Mouse (Mus musculus) myocyte (in vitro differentiated cells): ENCODE data around the gene Ddx54.

Experiments
- E2F4 ChIP-seq: IDR thresholded peaks from one replicate; pipeline ENCODE4 v1.6.1; 2011; ENCODE audit warnings: mild to moderate bottlenecking, control low read depth, moderate library complexity; ENCODE audit not compliant: insufficient read depth
- MAX ChIP-seq: IDR thresholded peaks from one replicate; pipeline ENCODE4 v1.6.1; 2011; ENCODE audit warnings: low read depth, mild to moderate bottlenecking, control low read depth
- MYOD1 ChIP-seq, 3 experiments: IDR thresholded peaks; one replicate each; pipeline ENCODE4 v1.6.1; 2011; ENCODE audit warnings: control low read depth in 2 of 3, low read depth in 2 of 3, mild to moderate bottlenecking in 2 of 3, moderate library complexity in 1 of 3; ENCODE audit not compliant: insufficient read length in 2 of 3, control insufficient read depth in 1 of 3
- MYOG ChIP-seq, 3 experiments: IDR thresholded peaks; one replicate each; pipeline ENCODE4 v1.6.1; 2011; ENCODE audit warnings: control low read depth in 2 of 3, low read depth in 2 of 3, mild to moderate bottlenecking in 2 of 3; ENCODE audit not compliant: insufficient read length in 2 of 3, control insufficient read depth in 1 of 3, insufficient read depth in 1 of 3
- POLR2A ChIP-seq: IDR thresholded peaks from one replicate; pipeline ENCODE4 v1.6.1; 2011; ENCODE audit warnings: low read depth, mild to moderate bottlenecking, control low read depth, moderate library complexity; ENCODE audit not compliant: insufficient read length
- POLR2AphosphoS2 ChIP-seq: IDR thresholded peaks from one replicate; pipeline ENCODE4 v1.6.1; 2011; ENCODE audit warnings: low read depth, control low read depth; ENCODE audit not compliant: insufficient read length
- TCF12 ChIP-seq: IDR thresholded peaks from one replicate; pipeline ENCODE4 v1.6.1; 2011; ENCODE audit warnings: mild to moderate bottlenecking, control low read depth; ENCODE audit not compliant: poor library complexity, insufficient read depth, severe bottlenecking
- USF1 ChIP-seq: IDR thresholded peaks from one replicate; pipeline ENCODE4 v1.6.1; 2011; ENCODE audit warnings: low read depth, mild to moderate bottlenecking, control low read depth, moderate library complexity

DNA sequence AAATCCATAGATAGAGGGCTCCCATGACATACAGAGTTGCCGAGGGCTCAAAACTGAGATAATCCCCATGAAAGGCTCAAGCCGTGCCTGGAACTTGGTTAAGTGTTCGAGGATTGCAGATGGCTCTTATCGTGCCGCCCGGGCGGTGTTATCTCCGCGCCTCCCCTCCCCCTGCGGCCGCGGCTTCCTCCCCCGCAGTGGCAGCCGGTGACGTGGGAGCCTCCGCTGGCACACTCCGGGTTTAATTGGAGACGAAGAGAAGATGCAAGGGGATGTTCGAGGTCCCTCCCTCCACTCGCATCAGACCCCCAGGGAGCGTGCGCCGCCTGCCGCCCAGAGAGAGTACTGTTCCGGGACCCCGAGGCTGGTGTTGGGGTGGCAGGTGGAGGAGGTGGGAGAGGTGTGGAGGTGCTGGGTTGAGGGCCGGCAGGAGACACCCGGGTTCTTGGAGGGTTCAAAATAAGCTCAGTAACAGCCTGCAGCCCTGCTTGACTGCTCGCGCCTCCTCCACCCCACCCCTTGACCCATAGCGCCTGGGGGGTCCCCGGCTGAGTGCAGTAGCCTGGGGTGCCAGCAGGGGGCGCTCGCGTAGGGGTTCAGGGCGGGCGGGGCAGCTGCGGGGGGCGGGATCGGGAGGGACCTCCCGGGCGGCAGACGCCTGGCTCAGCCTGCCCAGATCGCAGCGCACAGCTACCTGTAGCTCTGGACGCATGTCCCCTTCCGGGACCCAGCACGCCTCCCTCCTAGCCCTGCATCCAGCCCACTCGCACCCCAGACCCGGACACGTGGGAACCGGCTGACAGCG, 36.2 kb downstream of the Ddx54 start, which contains the start of gene Rasal1:
- no peak for TF ChIP-seq POLR2A
- TF ChIP-seq USF1: no peak
- TF ChIP-seq POLR2AphosphoS2: no peak
- TF ChIP-seq TCF12: no peak
- no peak for TF ChIP-seq E2F4
- no peak for TF ChIP-seq MAX
- peak in 1 of 3 experiments; percentile 7 for TF ChIP-seq MYOG (IDR thresholded peaks at IDR 0.05; ENCODE audit: control insufficient read depth in 1 of 3, insufficient read depth in 1 of 3, insufficient read length in 2 of 3, low read depth in 2 of 3)
- no peak for TF ChIP-seq MYOD1 (IDR thresholded peaks at IDR 0.05; ENCODE audit: control insufficient read depth in 1 of 3, insufficient read length in 2 of 3, low read depth in 2 of 3)
